Mouse (Mus musculus) cerebellum, postnatal 36 days (tissue): ENCODE measurements around the gene Gm49393.
"Not testable (repeated sequence)": the region's sequence is repeated elsewhere in the genome, so short reads cannot be mapped to it uniquely, and the experiment has no call there.

ENCODE experiments used
- DNase-seq, 2 experiments: peaks; one replicate each; pipeline ENCODE4 v3.0.0; 2021 to 2022; ENCODE audit warnings: mixed read lengths in 2 of 2

Gene Gm49393

GRCm38 (mm10) chr13:60935490-60935889, at the start of gene Gm49393:
Gm49393 (minus strand) TSS chr13:60935590.
- not testable (repeated sequence) for DNase-seq

- not testable (repeated sequence) for DNase-seq
These were observed 36.9 kb upstream of the Gm49393 start for GRCm38 (mm10) chr13:60972319-60972718.

- not testable (repeated sequence) for DNase-seq
These were observed 28.6 kb upstream of the Gm49393 start for GRCm38 (mm10) chr13:60963985-60964384.

- no peak for DNase-seq
These were observed 26.3 kb upstream of the Gm49393 start for GRCm38 (mm10) chr13:60961706-60962105.

- not testable (repeated sequence) for DNase-seq
These were observed 6.5 kb upstream of the Gm49393 start, which contains the start of gene Tpbpa for GRCm38 (mm10) chr13:60941884-60942283. Tpbpa (minus strand) TSS chr13:60941984.

- no peak for DNase-seq
These were observed 1.1 kb upstream of the Gm49393 start, which contains the start of the genes Gm49391 and Ctla2a for GRCm38 (mm10) chr13:60936500-60936901. Gm49391 (minus strand) TSS chr13:60936571. Ctla2a (minus strand) TSS chr13:60936625.

GRCm38 (mm10) chr13:60904780-60905179, 30.6 kb downstream of the Gm49393 start, which contains the start of gene Tpbpb:
Tpbpb (minus strand) TSS chr13:60904880.
- DNase-seq: not testable (repeated sequence)

- DNase-seq: no peak
These were observed 38.1 kb downstream of the Gm49393 start, which contains the start of gene Ctla2b for GRCm38 (mm10) chr13:60897328-60897727. Ctla2b (minus strand) TSS chr13:60897447.

GRCm38 (mm10) chr13:60896794-60897193, 38.6 kb downstream of the Gm49393 start, which contains the start of gene Gm49392:
Gm49392 (minus strand) TSS chr13:60896894.
- not testable (repeated sequence) for DNase-seq

- DNase-seq: no peak
These were observed 39.8 kb downstream of the Gm49393 start for GRCm38 (mm10) chr13:60895406-60896160.

- DNase-seq: no peak
These were observed 43.1 kb downstream of the Gm49393 start for GRCm38 (mm10) chr13:60892301-60892700.

- no peak for DNase-seq
These were observed 71.1 kb downstream of the Gm49393 start, which contains the start of gene 4930486L24Rik for GRCm38 (mm10) chr13:60864281-60864680. 4930486L24Rik (minus strand) TSS chr13:60864475.

GRCm38 (mm10) chr13:60848241-60849120, 86.9 kb downstream of the Gm49393 start:
- no peak for DNase-seq

- no peak for DNase-seq
These were observed 92.2 kb downstream of the Gm49393 start for GRCm38 (mm10) chr13:60843153-60843552.

GRCm38 (mm10) chr13:60842703-60843102, 92.7 kb downstream of the Gm49393 start:
- no peak for DNase-seq

- no peak for DNase-seq
These were observed 96.0 kb downstream of the Gm49393 start for GRCm38 (mm10) chr13:60839353-60839902.

GRCm38 (mm10) chr13:60826052-60826451, 109.3 kb downstream of the Gm49393 start:
- no peak for DNase-seq

GRCm38 (mm10) chr13:60820486-60821175, 114.8 kb downstream of the Gm49393 start:
- DNase-seq: no peak

GRCm38 (mm10) chr13:60819469-60819868, 115.9 kb downstream of the Gm49393 start:
- DNase-seq: no peak

- no peak for DNase-seq
These were observed 121.7 kb downstream of the Gm49393 start for GRCm38 (mm10) chr13:60813722-60814121.

GRCm38 (mm10) chr13:60812768-60813167, 122.6 kb downstream of the Gm49393 start:
- DNase-seq: no peak

GRCm38 (mm10) chr13:60809690-60810089, 125.7 kb downstream of the Gm49393 start:
- no peak for DNase-seq
